Mouse (Mus musculus) urinary bladder, postnatal 10 days (tissue): ENCODE results near the gene Amd1.

Source experiments
- DNase-seq: peaks from one replicate; pipeline ENCODE4 v3.0.0; 2022; ENCODE audit warnings: low spot score

The Amd1 gene

DNA sequence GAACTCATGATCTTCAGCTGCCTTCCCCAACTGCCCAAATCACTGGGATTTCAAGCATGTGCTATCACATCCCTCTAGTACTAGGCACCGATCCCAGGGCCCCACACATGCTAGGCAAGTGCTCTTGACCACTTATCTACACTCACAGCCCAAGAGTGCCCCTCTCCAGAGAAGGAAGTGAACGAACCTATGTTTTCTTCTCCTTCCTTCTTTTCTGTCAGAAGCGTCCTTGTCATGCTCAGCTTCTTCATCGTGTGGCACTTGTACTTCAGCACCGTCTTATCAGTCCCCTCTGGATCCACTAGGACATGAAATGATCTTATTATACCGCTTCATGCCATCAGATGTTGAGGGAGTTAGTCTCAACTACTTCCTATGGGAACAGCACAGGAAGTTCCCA, 51.0 kb downstream of the Amd1 start:
- DNase-seq: no peak

DNA sequence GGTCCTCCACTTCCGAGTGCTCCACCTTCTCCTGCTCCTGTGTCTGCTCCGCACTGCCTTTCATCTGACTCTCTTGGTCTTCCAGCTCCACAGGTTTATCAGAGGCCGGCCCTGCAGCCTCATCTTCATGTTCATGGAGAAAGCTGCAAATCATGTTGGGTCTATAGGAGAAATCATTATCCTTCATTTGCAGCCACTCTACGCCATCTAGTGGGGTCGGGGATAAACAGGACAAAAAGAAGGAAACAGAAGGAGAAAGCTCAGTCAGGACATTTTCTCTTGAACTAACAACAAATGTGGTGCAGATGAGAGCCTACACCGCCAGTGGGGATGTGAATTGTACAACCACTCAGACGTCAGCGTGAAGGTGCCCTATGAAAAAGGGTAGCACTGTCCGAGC, 52.4 kb downstream of the Amd1 start:
- DNase-seq: no peak

DNA sequence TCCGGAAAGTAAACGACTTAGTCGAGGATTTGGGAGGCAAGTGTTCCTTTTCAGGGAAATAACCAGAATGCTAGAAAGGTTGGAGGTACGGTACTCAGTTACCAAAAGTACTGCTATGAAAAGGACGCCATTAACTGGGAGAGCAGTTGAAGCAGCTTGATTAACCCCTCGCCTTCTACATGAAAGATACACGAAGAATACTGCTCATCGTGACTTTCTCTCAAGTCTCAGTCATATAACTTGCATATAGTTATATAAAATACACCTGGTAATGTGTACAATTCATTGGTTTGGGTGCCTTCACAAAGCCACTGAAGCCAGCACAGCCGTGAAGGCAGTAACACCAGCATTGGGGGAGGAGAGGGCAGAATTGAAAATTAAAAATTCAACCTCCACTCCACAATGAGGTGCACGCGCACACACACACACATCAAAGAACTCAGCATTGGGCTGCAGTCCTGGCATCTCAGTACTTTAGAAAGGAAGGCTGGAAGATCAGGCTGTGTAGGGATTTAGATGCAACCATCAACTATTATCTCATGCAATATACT, 54.7 kb downstream of the Amd1 start:
- no peak for DNase-seq

DNA sequence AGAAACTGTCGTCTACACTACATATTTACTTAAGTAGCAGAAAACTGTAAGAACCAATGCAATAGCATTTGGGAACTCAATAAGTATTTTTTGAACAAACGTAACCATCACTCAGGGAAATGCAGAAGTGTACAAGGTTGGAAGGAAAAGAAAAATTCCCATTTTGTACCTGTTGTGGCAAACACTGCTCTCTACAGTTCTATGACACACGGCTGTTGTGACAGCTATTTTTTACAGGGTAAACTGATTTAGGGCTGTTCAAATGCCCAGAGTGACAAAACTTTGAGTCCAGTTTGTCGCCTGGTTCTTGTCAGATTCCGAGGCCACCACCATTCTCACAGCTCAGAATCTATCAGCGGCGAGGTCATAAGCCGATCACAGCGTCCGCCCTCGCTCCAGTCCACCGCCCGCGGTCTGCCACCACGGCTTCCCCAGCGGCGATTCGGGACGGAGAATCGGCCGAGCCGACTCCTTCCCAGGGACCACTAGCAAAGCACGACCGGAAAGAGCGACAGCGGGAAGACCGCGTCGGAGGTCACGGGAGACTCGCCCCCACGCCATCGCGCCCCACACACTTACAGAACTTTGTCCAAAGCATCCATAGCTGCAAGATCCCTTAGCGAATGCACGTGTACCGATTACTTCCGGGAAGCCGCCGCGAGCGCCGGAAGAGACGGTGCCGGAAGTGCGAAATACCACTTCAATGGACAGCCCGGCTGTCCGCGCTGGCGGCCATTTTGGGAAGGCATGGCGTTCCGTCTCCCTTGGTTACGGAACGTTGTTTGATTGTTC, 55.4 kb downstream of the Amd1 start, which contains the start of gene Rpf2:
Gene Rpf2, minus strand, starts transcription at position 663 of the 792 bp plus-strand sequence.
- no peak for DNase-seq

DNA sequence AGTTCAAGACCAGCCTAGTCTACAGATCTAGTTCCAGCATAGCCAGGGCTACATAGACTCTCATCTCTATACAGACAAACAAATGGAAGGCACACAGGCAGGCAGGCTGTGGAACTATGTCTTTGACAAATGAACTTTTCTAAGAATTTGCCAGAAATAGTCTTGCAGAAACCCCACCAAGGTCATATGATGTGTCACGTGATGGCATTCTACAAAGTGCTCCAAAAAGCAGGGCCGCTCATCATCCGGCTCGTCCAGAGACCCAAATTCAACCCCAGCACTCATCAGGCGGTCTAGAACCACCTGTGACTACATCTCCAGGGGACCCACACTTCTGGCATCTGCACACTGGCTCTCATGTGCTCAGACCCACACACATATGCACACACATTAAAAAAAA, 64.2 kb downstream of the Amd1 start:
- no peak for DNase-seq
